ENCODE assay signal across 10 mouse cellular contexts in genomic region chr3:156563353-156563752, GRCm38 (mm10). TPM values are rescaled to one million over a fixed set of nuclear protein-coding genes. Genes with fewer than 3 reads are reported as not detected.
DNase-seq lines count a peak whose midpoint lies in the region; ATAC-seq and TF ChIP-seq lines count a peak whose summit lies in the region.
"Had no signal": no experiment of that assay in that cellular context is flagged by ENCODE, and none has a peak within 500 bp of the region (broad histone marks: within the 10 kb centered on the region; RNA-seq: fewer than 3 reads in every experiment).

No protein-coding gene starts in this region.

- no peak for ATAC-seq in cerebellum, adult (ENCODE audit: insufficient number of reproducible peaks, low FRiP score, low TSS enrichment)
- no peak for ATAC-seq in hindbrain, embryonic 13.5 days (ENCODE audit: low FRiP score)
- no peak for ATAC-seq in neural tube, embryonic 14.5 days (ENCODE audit: low read depth)

- DNase-seq in cerebellum, adult 11-12 months: peak; percentile 28
- DNase-seq in left cerebral cortex, adult 2 months (ENCODE audit: extremely low spot score in 1 of 2, low spot score in 2 of 2): no peak
- DNase-seq in left cerebral cortex, adult 18-20 months (ENCODE audit: low spot score in 2 of 2): no peak
- DNase-seq in yolk sac, embryonic 10.5 days (ENCODE audit: low spot score): no peak
- DNase-seq in left cerebral cortex, postnatal 36 days (ENCODE audit: low spot score in 2 of 2): no peak
- DNase-seq: thymus, postnatal 14 days had no signal

- peak; percentile 23 for TF ChIP-seq CTCF in left cerebral cortex, adult 2 months (IDR thresholded peaks at IDR 0.05)

- H3K27me3 ChIP-seq in hindbrain, embryonic 13.5 days: no peaks in the 10 kb centered on the region
- H3K27me3 ChIP-seq in neural tube, embryonic 14.5 days (ENCODE audit: control insufficient read depth, insufficient read depth, low read length): no peaks in the 10 kb centered on the region

- peak overlapping the region; percentile 88 for H3K4me3 ChIP-seq in left cerebral cortex, adult 2 months
- H3K4me3 ChIP-seq in hindbrain, embryonic 13.5 days: peak overlapping the region; percentile 71
- peak overlapping the region; percentile 71 for H3K4me3 ChIP-seq in neural tube, embryonic 14.5 days (ENCODE audit: low read depth, low read length)
- H3K4me3 ChIP-seq: myocyte had no signal

- H3K9ac ChIP-seq in hindbrain, embryonic 13.5 days: peak overlapping the region; percentile 87
- H3K9ac ChIP-seq in neural tube, embryonic 14.5 days (replicated peaks; ENCODE audit: low read depth, low read length): 0 out of 2 replicates have a peak overlapping the region, but pooled peaks have one; percentile 82

- peak overlapping the region; percentile 63 for H3K27ac ChIP-seq in left cerebral cortex, adult 2 months
- H3K27ac ChIP-seq in hindbrain, embryonic 13.5 days: peak overlapping the region; percentile 97
- peak overlapping the region; percentile 81; the same call in 1 of the 2 replicates for H3K27ac ChIP-seq in neural tube, embryonic 14.5 days (ENCODE audit: low read depth, low read length)

- peaks cover 38% of the 10 kb centered on the region for H3K4me1 ChIP-seq in hindbrain, embryonic 13.5 days (replicated peaks)
- no peaks in the 10 kb centered on the region; the same call in 1 of the 2 replicates for H3K4me1 ChIP-seq in neural tube, embryonic 14.5 days (ENCODE audit: control insufficient read depth, insufficient read depth, low read length)

- no peaks in the 10 kb centered on the region for H3K9me3 ChIP-seq in hindbrain, embryonic 13.5 days
- no peaks in the 10 kb centered on the region for H3K9me3 ChIP-seq in neural tube, embryonic 14.5 days (ENCODE audit: control insufficient read depth, low read length)

- WGBS in hindbrain, embryonic 13.5 days: 11% methylated on average over 3 of the region's 3 CpGs
- WGBS in neural tube, embryonic 14.5 days: 10% methylated on average over 3 of the region's 3 CpGs

- no peaks in the 10 kb centered on the region for H3K36me3 ChIP-seq in hindbrain, embryonic 13.5 days
- no peaks in the 10 kb centered on the region for H3K36me3 ChIP-seq in neural tube, embryonic 14.5 days (ENCODE audit: control insufficient read depth, insufficient read depth, low read length)

- peak overlapping the region; percentile 86 for H3K4me2 ChIP-seq in hindbrain, embryonic 13.5 days
- peak overlapping the region; percentile 76 for H3K4me2 ChIP-seq in neural tube, embryonic 14.5 days (ENCODE audit: low read depth, low read length)

- intact Hi-C loops in left cerebral cortex, adult 2 months (cut with DNase I): loop anchor here (5.0 to 10.0 kb wide), 11 partner anchors 79 to 1911 kb away; no protein-coding TSS in a partner anchor
- intact Hi-C loops in left cerebral cortex, postnatal 36 days (cut with DNase I): loop anchor here (5.0 to 10.0 kb wide), 10 partner anchors 79 to 1966 kb away; partner anchors contain the start of genes Cryz and Tyw3

RNA-seq across cellular contexts. Expression of gene Negr1, which starts 1.8 kb away (rescaled TPM):
- total RNA-seq in left cerebral cortex, adult 2 months (2021): 100 to 1,000 TPM; 206 to 222 TPM
- 100 to 1,000 TPM; 178 to 220 TPM for total RNA-seq in left cerebral cortex, adult 18-20 months (2021)
- polyA plus RNA-seq in hindbrain, embryonic 13.5 days (2015; fragmentation: Nextera tagmentation; extraction: Ambion mirVana): 31.6 and 32.6 TPM in 2 replicates
- polyA plus RNA-seq in neural tube, embryonic 14.5 days (2014; fragmentation: Nextera tagmentation; extraction: Ambion mirVana): 37.5 and 47.7 TPM in 2 replicates
- total RNA-seq in left cerebral cortex, postnatal 36 days (2021): 100 to 1,000 TPM; 187 to 266 TPM
